Mouse (Mus musculus) megakaryocyte, embryonic 14.5 days (primary cell): ENCODE measurements around the gene Asb9.

Experiments
- FLI1 ChIP-seq: IDR thresholded peaks from 2 replicates; pipeline ENCODE4 v1.6.1; 2012; ENCODE audit warnings: low read length, inconsistent platforms, mixed read lengths
- GATA1 ChIP-seq: IDR thresholded peaks from 3 replicates; pipeline ENCODE4 v1.6.1; 2012; ENCODE audit warnings: mixed read lengths, low read length, inconsistent platforms, borderline replicate concordance

DNA sequence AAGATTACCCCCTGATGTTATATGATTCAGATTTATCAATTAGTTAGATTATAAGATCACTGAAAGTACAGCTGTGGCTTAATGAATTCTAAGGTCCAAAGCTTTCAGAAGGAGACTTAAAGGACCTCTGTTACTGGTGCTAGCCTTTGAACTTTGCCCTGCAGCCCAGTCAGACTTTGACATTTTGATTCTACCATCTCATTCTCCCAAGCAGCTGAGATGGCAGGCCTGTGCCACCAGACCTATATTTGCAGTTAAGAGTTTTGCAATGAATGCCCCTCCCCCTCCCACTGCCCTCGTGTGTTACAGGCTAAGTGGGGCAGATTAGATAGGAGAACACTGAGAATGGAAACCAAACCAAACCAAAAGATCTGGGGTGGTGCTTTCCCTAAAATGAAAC is 20.4 kb downstream of the Asb9 start:
- TF ChIP-seq GATA1 (no peak), FLI1 (no peak)
